Mouse (Mus musculus) intestine, embryonic 14.5 days (tissue): ENCODE measurements at regions not wholly inside any gene's neighbourhood (a gene's known extent, or its start where the extent isn't known, plus 50 kb on each side); places are given as distances from the start of the nearest gene placed in this dataset.

Experiments
- ATAC-seq: fragments of 200-750 bp; cut with Nextera tagmentation; replicated peaks from 2 replicates; pipeline ENCODE4 v1.8.0; 2017; ENCODE audit warnings: low read depth, moderate number of reproducible peaks, moderate TSS enrichment, moderate library complexity; ENCODE audit not compliant: low FRiP score, low TSS enrichment
- DNase-seq: peaks from one replicate; pipeline ENCODE4 v3.0.0-alpha.2; 2018; ENCODE audit warnings: low spot score
- H3K27ac ChIP-seq: fragments of 300-500 bp; sonication (generic); 2 replicates; pipeline ENCODE4 v1.5.1; 2014; ENCODE audit warnings: low read depth, mild to moderate bottlenecking, control low read depth
- H3K27me3 ChIP-seq: fragments of 300-500 bp; sonication (generic); replicated peaks from 2 replicates; pipeline ENCODE4 v1.6.1; 2014; ENCODE audit warnings: low read length, control low read depth; ENCODE audit not compliant: control insufficient read depth, insufficient read depth
- H3K36me3 ChIP-seq: fragments of 300-500 bp; sonication (generic); 2 replicates; pipeline ENCODE4 v1.6.1; 2014; ENCODE audit warnings: low read length, control low read depth; ENCODE audit not compliant: control insufficient read depth, insufficient read depth
- H3K4me1 ChIP-seq: fragments of 300-500 bp; sonication (generic); replicated peaks from 2 replicates; pipeline ENCODE4 v1.6.1; 2014; ENCODE audit warnings: low read length, control low read depth, mixed read lengths; ENCODE audit not compliant: control insufficient read depth, insufficient read depth
- H3K4me2 ChIP-seq: fragments of 300-500 bp; sonication (generic); 2 replicates; pipeline ENCODE4 v1.6.1; 2014; ENCODE audit warnings: low read length
- H3K4me3 ChIP-seq: fragments of 300-500 bp; sonication (generic); 2 replicates; pipeline ENCODE4 v1.5.1; 2014; ENCODE audit warnings: low read depth, low read length, control low read depth, mixed read lengths
- H3K9ac ChIP-seq: fragments of 300-500 bp; sonication (generic); 2 replicates; pipeline ENCODE4 v1.6.1; 2014; ENCODE audit warnings: mild to moderate bottlenecking, low read length
- H3K9me3 ChIP-seq: fragments of 300-500 bp; sonication (generic); 2 replicates; pipeline ENCODE4 v1.6.1; 2016; ENCODE audit warnings: low read length, control low read depth; ENCODE audit not compliant: control insufficient read depth
- WGBS: fragments of 180-500 bp; shearing (Covaris S2); extraction: QIAGEN DNeasy Blood & Tissue Kit; methylation state at CpG from one replicate; pipeline ENCODE4 v1.1.7; 2014; 5-methylcytosine and 5-hydroxymethylcytosine counted together

- Histone ChIP-seq H3K9me3 (no peaks in the 10 kb centered on the region), H3K36me3 (no peaks in the 10 kb centered on the region), H3K4me1 (no peaks in the 10 kb centered on the region), H3K4me2 (no peak overlapping the region), H3K4me3 (no peak overlapping the region), H3K27me3 (no peaks in the 10 kb centered on the region), H3K27ac (no peak overlapping the region), H3K9ac (no peak overlapping the region)
- DNase-seq (no peak), ATAC-seq (no peak)
- 56% methylated on average over 9 of the region's 9 CpGs for WGBS
These were observed 185.4 kb upstream of the Sfswap start for GRCm38 (mm10) chr5:129315626-129316025.

- no peaks in the 10 kb centered on the region for H3K4me1 ChIP-seq
- H3K9me3 ChIP-seq, result no peaks in the 10 kb centered on the region
- WGBS, result 18% methylated on average over 11 of the region's 11 CpGs
- H3K4me3 ChIP-seq, result no peak overlapping the region
- no peak overlapping the region for H3K4me2 ChIP-seq
- H3K36me3 ChIP-seq, result no peaks in the 10 kb centered on the region
- ATAC-seq (no peak), DNase-seq (no peak)
- no peak overlapping the region for H3K27ac ChIP-seq
- no peak overlapping the region for H3K9ac ChIP-seq
- no peaks in the 10 kb centered on the region for H3K27me3 ChIP-seq
These were observed 169.9 kb upstream of the Sfswap start for GRCm38 (mm10) chr5:129331094-129331523.

- Histone ChIP-seq H3K36me3 (no peaks in the 10 kb centered on the region), H3K4me1 (no peaks in the 10 kb centered on the region), H3K9me3 (no peaks in the 10 kb centered on the region), H3K4me3 (no peak overlapping the region), H3K27ac (no peak overlapping the region), H3K4me2 (no peak overlapping the region), H3K27me3 (no peaks in the 10 kb centered on the region), H3K9ac (no peak overlapping the region)
- no peak for ATAC-seq
- WGBS, result 95% methylated on average over 3 of the region's 3 CpGs
- no peak for DNase-seq
These were observed 169.0 kb upstream of the Sfswap start for GRCm38 (mm10) chr5:129332014-129332413.

GRCm38 (mm10) chr5:129338511-129338910, 162.5 kb upstream of the Sfswap start:
- no peak for DNase-seq
- Histone ChIP-seq H3K27me3 (no peaks in the 10 kb centered on the region), H3K9me3 (no peaks in the 10 kb centered on the region), H3K4me1 (no peaks in the 10 kb centered on the region), H3K27ac (no peak overlapping the region), H3K4me2 (no peak overlapping the region), H3K4me3 (no peak overlapping the region), H3K9ac (no peak overlapping the region), H3K36me3 (no peaks in the 10 kb centered on the region)
- WGBS, result 55% methylated on average over 7 of the region's 7 CpGs
- no peak for ATAC-seq

- Histone ChIP-seq H3K4me1 (no peaks in the 10 kb centered on the region), H3K27ac (no peak overlapping the region), H3K4me3 (no peak overlapping the region), H3K36me3 (no peaks in the 10 kb centered on the region), H3K4me2 (no peak overlapping the region), H3K9ac (no peak overlapping the region), H3K27me3 (no peaks in the 10 kb centered on the region), H3K9me3 (no peaks in the 10 kb centered on the region)
- no peak for ATAC-seq
- WGBS, result 61% methylated on average over 12 of the region's 12 CpGs
- no peak for DNase-seq
These were observed 157.0 kb upstream of the Sfswap start for GRCm38 (mm10) chr5:129344038-129344437.

GRCm38 (mm10) chr5:129350024-129350423, 151.0 kb upstream of the Sfswap start:
- Histone ChIP-seq H3K9ac (no peak overlapping the region), H3K4me1 (peaks cover 6% of the 10 kb centered on the region; the same call in 1 of the 2 replicates), H3K36me3 (no peaks in the 10 kb centered on the region), H3K9me3 (no peaks in the 10 kb centered on the region), H3K4me2 (no peak overlapping the region), H3K4me3 (no peak overlapping the region), H3K27ac (no peak overlapping the region), H3K27me3 (no peaks in the 10 kb centered on the region)
- ATAC-seq (no peak), DNase-seq (no peak)
- WGBS, result 71% methylated on average over 12 of the region's 12 CpGs

- no peak overlapping the region for H3K4me2 ChIP-seq
- H3K4me3 ChIP-seq, result no peak overlapping the region
- H3K27me3 ChIP-seq, result no peaks in the 10 kb centered on the region
- H3K9me3 ChIP-seq, result no peaks in the 10 kb centered on the region
- ATAC-seq (0 out of 2 replicates have a peak, but pooled peaks have one; percentile 55), DNase-seq (no peak)
- H3K27ac ChIP-seq, result no peak overlapping the region
- WGBS, result 7% methylated on average over 9 of the region's 9 CpGs
- H3K4me1 ChIP-seq, result peaks cover 6% of the 10 kb centered on the region; the same call in 1 of the 2 replicates
- H3K36me3 ChIP-seq, result no peaks in the 10 kb centered on the region
- no peak overlapping the region for H3K9ac ChIP-seq
These were observed 147.5 kb upstream of the Sfswap start for GRCm38 (mm10) chr5:129353549-129353948.

- WGBS, result 85% methylated on average over 5 of the region's 5 CpGs
- H3K4me3 ChIP-seq, result no peak overlapping the region
- no peak overlapping the region for H3K9ac ChIP-seq
- no peaks in the 10 kb centered on the region for H3K27me3 ChIP-seq
- H3K27ac ChIP-seq, result no peak overlapping the region
- no peak for ATAC-seq
- H3K9me3 ChIP-seq, result no peaks in the 10 kb centered on the region
- no peak overlapping the region for H3K4me2 ChIP-seq
- no peaks in the 10 kb centered on the region for H3K36me3 ChIP-seq
- no peak for DNase-seq
- H3K4me1 ChIP-seq, result peaks cover 6% of the 10 kb centered on the region; the same call in 1 of the 2 replicates
These were observed 146.1 kb upstream of the Sfswap start for GRCm38 (mm10) chr5:129354877-129355276.

GRCm38 (mm10) chr5:129361527-129361926, 139.5 kb upstream of the Sfswap start:
- Histone ChIP-seq H3K4me1 (no peaks in the 10 kb centered on the region), H3K4me2 (no peak overlapping the region), H3K4me3 (no peak overlapping the region), H3K9ac (no peak overlapping the region), H3K27ac (no peak overlapping the region), H3K27me3 (no peaks in the 10 kb centered on the region), H3K9me3 (no peaks in the 10 kb centered on the region), H3K36me3 (no peaks in the 10 kb centered on the region)
- ATAC-seq (no peak), DNase-seq (no peak)
- 79% methylated on average over 2 of the region's 2 CpGs for WGBS
